Mouse (Mus musculus): ENCODE results near the gene H2-M10.4. TPM values are rescaled to one million over a fixed set of nuclear protein-coding genes. Genes with fewer than 3 reads are reported as not detected.
"Not testable (repeated sequence)": the region's sequence is repeated elsewhere in the genome, so short reads cannot be mapped to it uniquely, and the experiment has no call there.

H2-M10.4 gene
- polyA plus RNA-seq (2012; rRNA removed), result not detected in 2 replicates

GRCm38 (mm10) chr17:36462234-36462633 lies at the start of gene H2-M10.4:
TSS of gene H2-M10.4 (minus strand) at chr17:36462334.
- DNase-seq (ENCODE audit: low spot score), result no peak

- DNase-seq (ENCODE audit: low spot score), result no peak
These were observed 41.8 kb upstream of the H2-M10.4 start for GRCm38 (mm10) chr17:36503910-36504309.

- DNase-seq (ENCODE audit: low spot score), result no peak
These were observed 38.3 kb upstream of the H2-M10.4 start for GRCm38 (mm10) chr17:36500435-36500834.

GRCm38 (mm10) chr17:36488181-36488580 lies 26.0 kb upstream of the H2-M10.4 start:
- DNase-seq (ENCODE audit: low spot score), result not testable (repeated sequence)

- no peak for DNase-seq (ENCODE audit: low spot score)
These were observed 24.6 kb upstream of the H2-M10.4 start for GRCm38 (mm10) chr17:36486687-36487230.

GRCm38 (mm10) chr17:36483865-36484264 lies 21.7 kb upstream of the H2-M10.4 start:
- DNase-seq (ENCODE audit: low spot score), result no peak

- no peak for DNase-seq (ENCODE audit: low spot score)
These were observed 5.9 kb downstream of the H2-M10.4 start for GRCm38 (mm10) chr17:36456260-36456659.

- no peak for DNase-seq (ENCODE audit: low spot score)
These were observed 30.7 kb downstream of the H2-M10.4 start for GRCm38 (mm10) chr17:36431411-36431810.

GRCm38 (mm10) chr17:36418091-36418754 lies 43.9 kb downstream of the H2-M10.4 start:
- no peak for DNase-seq (ENCODE audit: low spot score)

- DNase-seq (ENCODE audit: low spot score), result no peak
These were observed 44.7 kb downstream of the H2-M10.4 start for GRCm38 (mm10) chr17:36417416-36417815.

GRCm38 (mm10) chr17:36415407-36415806 lies 46.7 kb downstream of the H2-M10.4 start:
- no peak for DNase-seq (ENCODE audit: low spot score)

GRCm38 (mm10) chr17:36414361-36414760 lies 47.8 kb downstream of the H2-M10.4 start:
- DNase-seq (ENCODE audit: low spot score), result no peak

Other genes with a start within 250 kb of the H2-M10.4 start
- gene Rpp21, start 204.3 kb downstream of the H2-M10.4 start, polyA plus RNA-seq (2012; rRNA removed), result 59.0 and 76.1 TPM in 2 replicates
- 23.9 and 26.8 TPM in 2 replicates for gene Trim39, start 190.1 kb downstream of the H2-M10.4 start, polyA plus RNA-seq (2012; rRNA removed)
- not detected in 2 replicates for gene H2-M10.2, start 175.8 kb downstream of the H2-M10.4 start, polyA plus RNA-seq (2012; rRNA removed)
- gene H2-M10.1, start 136.2 kb downstream of the H2-M10.4 start, polyA plus RNA-seq (2012; rRNA removed), result not detected in 2 replicates
- not detected in 2 replicates for gene H2-M10.3, start 93.9 kb downstream of the H2-M10.4 start, polyA plus RNA-seq (2012; rRNA removed)
- not detected in 2 replicates for gene H2-M11, start 84.7 kb upstream of the H2-M10.4 start, polyA plus RNA-seq (2012; rRNA removed)
- gene H2-M9, start 180.3 kb upstream of the H2-M10.4 start, polyA plus RNA-seq (2012; rRNA removed), result 0.12 TPM in 1 of 2 replicates, not detected in the other
- not detected in 2 replicates for gene H2-M1, start 209.9 kb upstream of the H2-M10.4 start, polyA plus RNA-seq (2012; rRNA removed)